In genomic region chr14:118197063-118197462, GRCm38 (mm10) we compare ENCODE assay signal across 30 mouse cellular contexts. TPM values are rescaled to one million over a fixed set of nuclear protein-coding genes. Genes with fewer than 3 reads are reported as not detected.
DNase-seq lines count a peak whose midpoint lies in the region; ATAC-seq and TF ChIP-seq lines count a peak whose summit lies in the region.
"Had no signal": no experiment of that assay in that cellular context is flagged by ENCODE, and none has a peak within 500 bp of the region (broad histone marks: within the 10 kb centered on the region; RNA-seq: fewer than 3 reads in every experiment).

No protein-coding gene starts in this region.

- TF ChIP-seq CTCF in brain, embryonic 14.5 days (IDR thresholded peaks at IDR 0.05; ENCODE audit: borderline replicate concordance, extremely low read depth, insufficient read depth, insufficient read length) = no peak

- ATAC-seq in CD4-positive, CD25-positive, alpha-beta regulatory T cell, adult 4 months = no peak
- ATAC-seq in liver, embryonic 12.5 days = 0 out of 2 replicates have a peak, but pooled peaks have one; percentile 44
- ATAC-seq in liver, embryonic 11.5 days (replicated peaks; ENCODE audit: low FRiP score) = no peak
- 0 out of 2 replicates have a peak, but pooled peaks have one; percentile 51 for ATAC-seq in megakaryocyte-erythroid progenitor cell, adult 5-6 weeks (replicated peaks; ENCODE audit: low FRiP score, low TSS enrichment, poor library complexity, severe bottlenecking)
- ATAC-seq: forebrain, embryonic 14.5 days; forebrain, postnatal 0 days; hindbrain, postnatal 0 days; Patski had no signal

- WGBS in liver, embryonic 12.5 days (ENCODE audit: insufficient replicate concordance) = 56% methylated on average over 12 of the region's 12 CpGs
- 60% methylated on average over 12 of the region's 12 CpGs for WGBS in liver, embryonic 11.5 days

- peaks cover 16% of the 10 kb centered on the region for H3K4me1 ChIP-seq in liver, embryonic 12.5 days
- H3K4me1 ChIP-seq in liver, embryonic 11.5 days (replicated peaks; ENCODE audit: control insufficient read depth, insufficient read depth, low read length) = no peaks in the 10 kb centered on the region
- H3K4me1 ChIP-seq: embryonic facial prominence, embryonic 12.5 days; embryonic facial prominence, embryonic 15.5 days; heart, embryonic 10.5 days; heart, embryonic 13.5 days had no signal

- H3K9me3 ChIP-seq in liver, embryonic 12.5 days (replicated peaks) = no peaks in the 10 kb centered on the region
- H3K9me3 ChIP-seq in liver, embryonic 11.5 days (ENCODE audit: control insufficient read depth, low read length) = no peaks in the 10 kb centered on the region
- H3K9me3 ChIP-seq: embryonic facial prominence, embryonic 12.5 days; embryonic facial prominence, embryonic 15.5 days; heart, embryonic 10.5 days; heart, embryonic 13.5 days had no signal

- H3K4me2 ChIP-seq in liver, embryonic 12.5 days = no peak overlapping the region
- H3K4me2 ChIP-seq in liver, embryonic 11.5 days = no peak overlapping the region
- H3K4me2 ChIP-seq: embryonic facial prominence, embryonic 12.5 days; embryonic facial prominence, embryonic 15.5 days; heart, embryonic 13.5 days; hindbrain, embryonic 14.5 days had no signal

- peaks cover 9% of the 10 kb centered on the region; the same call in 1 of the 2 replicates for H3K27me3 ChIP-seq in liver, embryonic 12.5 days (replicated peaks)
- peaks cover 2% of the 10 kb centered on the region for H3K27me3 ChIP-seq in liver, embryonic 11.5 days (replicated peaks; ENCODE audit: control insufficient read depth, insufficient read depth, low read length)

- no peak overlapping the region for H3K4me3 ChIP-seq in liver, embryonic 12.5 days
- H3K4me3 ChIP-seq in liver, embryonic 11.5 days (ENCODE audit: low read depth, low read length) = no peak overlapping the region
- H3K4me3 ChIP-seq: embryonic facial prominence, embryonic 12.5 days; embryonic facial prominence, embryonic 15.5 days; gastrocnemius, adult 2 months; heart, embryonic 10.5 days; heart, embryonic 13.5 days had no signal

- H3K36me3 ChIP-seq in liver, embryonic 12.5 days = no peaks in the 10 kb centered on the region
- H3K36me3 ChIP-seq in liver, embryonic 11.5 days (ENCODE audit: control insufficient read depth, insufficient read depth, low read length) = no peaks in the 10 kb centered on the region
- H3K36me3 ChIP-seq: embryonic facial prominence, embryonic 12.5 days; embryonic facial prominence, embryonic 15.5 days; heart, embryonic 10.5 days; heart, embryonic 13.5 days had no signal

- DNase-seq in CD4-positive, CD25-positive, alpha-beta regulatory T cell, adult 2 months (ENCODE audit: low read depth, low spot score) = peak; percentile 7
- no peak for DNase-seq in liver, embryonic 11.5 days (ENCODE audit: low spot score)
- DNase-seq in brain, embryonic 14.5 days (ENCODE audit: low read depth) = peak; percentile 31
- no peak for DNase-seq in kidney, postnatal 10 days
- DNase-seq in retina, embryonic 14.5 days (ENCODE audit: low spot score) = no peak
- DNase-seq: adrenal gland, postnatal 10 days; adrenal gland, postnatal 36 days; cerebellum, adult 11 months; cerebellum, adult 2 months; cerebellum, adult 9-11 months; cerebellum, postnatal 25 days; forebrain, postnatal 0 days; gastrocnemius, adult 2 months; gastrocnemius, postnatal 14 days; heart, adult 18-20 months; heart, postnatal 14 days; heart, postnatal 4 days had no signal

- H3K27ac ChIP-seq in liver, embryonic 12.5 days = no peak overlapping the region
- no peak overlapping the region for H3K27ac ChIP-seq in liver, embryonic 11.5 days (ENCODE audit: low read depth, low read length)
- H3K27ac ChIP-seq: embryonic facial prominence, embryonic 12.5 days; embryonic facial prominence, embryonic 15.5 days; gastrocnemius, adult 2 months; heart, embryonic 10.5 days; heart, embryonic 13.5 days; hindbrain, embryonic 14.5 days; hindbrain, postnatal 0 days had no signal

- no peak for TF ChIP-seq POLR2A in brain, embryonic 14.5 days (IDR thresholded peaks at IDR 0.05; ENCODE audit: borderline replicate concordance, extremely low read depth, insufficient read depth, insufficient read length, poor library complexity, severe bottlenecking)

- no peak overlapping the region for H3K9ac ChIP-seq in liver, embryonic 12.5 days
- no peak overlapping the region for H3K9ac ChIP-seq in liver, embryonic 11.5 days (ENCODE audit: low read depth, low read length)
- H3K9ac ChIP-seq: embryonic facial prominence, embryonic 12.5 days; embryonic facial prominence, embryonic 15.5 days; forebrain, postnatal 0 days; heart, embryonic 13.5 days; hindbrain, embryonic 14.5 days had no signal

RNA-seq across cellular contexts. Expression of gene Sox21, which starts 39.8 kb away (rescaled TPM):
- polyA plus RNA-seq in CD4-positive, CD25-positive, alpha-beta regulatory T cell, adult 4 months (2017; shearing (Covaris generic)) = not detected
- 0.02 TPM in 1 of 2 replicates, not detected in the other for polyA plus RNA-seq in liver, embryonic 12.5 days (2016; fragmentation: Nextera tagmentation; extraction: Ambion mirVana)
- polyA plus RNA-seq in liver, embryonic 11.5 days (2014; fragmentation: Nextera tagmentation; extraction: Ambion mirVana) = 0.08 and 0.12 TPM in 2 replicates
- polyA plus RNA-seq in brain, embryonic 14.5 days (2012; rRNA removed) = 28.5 and 31.1 TPM in 2 replicates
- not detected in 2 replicates for total RNA-seq in megakaryocyte-erythroid progenitor cell, adult 5-6 weeks (2014; fragmentation: Nextera tagmentation)
- total RNA-seq in megakaryocyte-erythroid progenitor cell, adult 5-6 weeks (2017) = not detected in 2 replicates
- total RNA-seq: adrenal gland, adult 18-20 months; adrenal gland, postnatal 10 days; common myeloid progenitor, adult 5-6 weeks; gastrocnemius, adult 2 months; gastrocnemius, postnatal 14 days; heart, postnatal 4 days had no signal

Comparison
In these comparisons a context has a peak if more than half of its experiments do, and no peak if none do; other contexts are left out.
1. ATAC-seq: peak in liver, embryonic 12.5 days (single experiment) and megakaryocyte-erythroid progenitor cell, adult 5-6 weeks (single experiment); none in CD4-positive, CD25-positive, alpha-beta regulatory T cell, adult 4 months (single experiment) and liver, embryonic 11.5 days (single experiment).
2. DNase-seq: peak in CD4-positive, CD25-positive, alpha-beta regulatory T cell, adult 2 months (single experiment) and brain, embryonic 14.5 days (single experiment); none in liver, embryonic 11.5 days (single experiment), kidney, postnatal 10 days (single experiment) and retina, embryonic 14.5 days (single experiment).
3. RNA of gene Sox21, which starts 39.8 kb away (polyA plus RNA-seq): 28.5 to 31.1 TPM in brain, embryonic 14.5 days; 0.08 to 0.12 TPM in liver, embryonic 11.5 days, 0.02 TPM in liver, embryonic 12.5 days and not detected in CD4-positive, CD25-positive, alpha-beta regulatory T cell, adult 4 months; every median in the first group is over 10 times any median in the second.